Mouse (Mus musculus) heart, embryonic 11.5 days (tissue): ENCODE data around the gene Gm44790. TPM values are rescaled to one million over a fixed set of nuclear protein-coding genes. Genes with fewer than 3 reads are reported as not detected.

Experiments
- ATAC-seq: fragments of 200-750 bp; cut with Nextera tagmentation; replicated peaks from 2 replicates; pipeline ENCODE4 v1.8.0; 2017; ENCODE audit warnings: moderate library complexity; ENCODE audit not compliant: insufficient number of reproducible peaks, low FRiP score, low TSS enrichment
- H3K27ac ChIP-seq: fragments of 300-500 bp; sonication (generic); 2 replicates; pipeline ENCODE4 v1.5.1; 2014; ENCODE audit warnings: mild to moderate bottlenecking, low read depth, low read length
- H3K27me3 ChIP-seq: fragments of 300-500 bp; sonication (generic); 2 replicates; pipeline ENCODE4 v1.6.1; 2014; ENCODE audit warnings: mild to moderate bottlenecking, low read length, mixed read lengths; ENCODE audit not compliant: control insufficient read depth, insufficient read depth
- H3K36me3 ChIP-seq: fragments of 300-500 bp; sonication (generic); 2 replicates; pipeline ENCODE4 v1.6.1; 2014; ENCODE audit warnings: mild to moderate bottlenecking, low read length, moderate library complexity, mixed read lengths; ENCODE audit not compliant: control insufficient read depth, insufficient read depth
- H3K4me1 ChIP-seq: fragments of 300-500 bp; sonication (generic); 2 replicates; pipeline ENCODE4 v1.6.1; 2014; ENCODE audit warnings: low read length; ENCODE audit not compliant: control insufficient read depth, insufficient read depth
- H3K4me2 ChIP-seq: fragments of 300-500 bp; sonication (generic); 2 replicates; pipeline ENCODE4 v1.6.1; 2014; ENCODE audit warnings: mild to moderate bottlenecking, moderate library complexity
- H3K4me3 ChIP-seq: fragments of 300-500 bp; sonication (generic); 2 replicates; pipeline ENCODE4 v1.5.1; 2014; ENCODE audit warnings: low read depth, low read length
- H3K9ac ChIP-seq: fragments of 300-500 bp; sonication (generic); 2 replicates; pipeline ENCODE4 v1.6.1; 2014; ENCODE audit warnings: mild to moderate bottlenecking, low read depth, low read length, moderate library complexity
- H3K9me3 ChIP-seq: fragments of 300-500 bp; sonication (generic); replicated peaks from 2 replicates; pipeline ENCODE4 v1.6.1; 2016; ENCODE audit warnings: low read length; ENCODE audit not compliant: control insufficient read depth
- WGBS: fragments of 180-500 bp; shearing (Covaris S2); extraction: QIAGEN DNeasy Blood & Tissue Kit; methylation state at CpG from one replicate; pipeline ENCODE4 v1.1.7; 2014; ENCODE audit not compliant: insufficient replicate concordance; 5-methylcytosine and 5-hydroxymethylcytosine counted together
- polyA plus RNA-seq: library from polyadenylated mRNA; unstranded; fragments of >200 nt; fragmentation: Nextera tagmentation; extraction: Ambion mirVana; gene quantifications from 2 replicates; pipeline ENCODE4 v1.2.1, GENCODE M21; 2014

The Gm44790 gene
- polyA plus RNA-seq, 1 experiment from 2014 or later = not detected

DNA sequence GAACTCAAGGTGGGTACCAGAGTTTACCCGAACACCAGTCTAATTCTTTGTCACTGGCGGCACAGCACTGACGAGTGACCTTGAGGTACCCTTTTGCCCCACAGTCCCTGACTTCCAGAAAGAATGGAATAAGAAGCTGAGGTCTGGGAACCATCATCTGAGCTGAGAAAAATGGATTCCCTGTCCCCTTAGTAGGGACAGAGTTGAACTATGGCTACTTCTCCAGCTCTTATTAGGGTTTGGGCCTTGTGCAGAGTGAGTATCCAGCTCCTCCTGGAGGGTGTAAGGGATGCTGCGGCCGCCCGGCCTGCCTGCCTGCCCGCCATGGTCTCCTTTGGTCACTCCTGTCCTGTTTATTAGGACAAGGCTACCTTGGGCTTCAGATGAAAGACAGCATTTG lies 46.6 kb downstream of the Gm44790 start:
- ATAC-seq = no peak
- Histone ChIP-seq H3K4me2 (peak overlapping the region; percentile 65), H3K36me3 (peaks cover 4% of the 10 kb centered on the region; the same call in 1 of the 2 replicates), H3K9ac (peak overlapping the region; percentile 61), H3K9me3 (no peaks in the 10 kb centered on the region), H3K27me3 (no peaks in the 10 kb centered on the region), H3K4me3 (peak overlapping the region; percentile 33), H3K4me1 (peaks cover 7% of the 10 kb centered on the region), H3K27ac (peak overlapping the region; percentile 81)
- 68% methylated on average over 7 of the region's 7 CpGs for WGBS

DNA sequence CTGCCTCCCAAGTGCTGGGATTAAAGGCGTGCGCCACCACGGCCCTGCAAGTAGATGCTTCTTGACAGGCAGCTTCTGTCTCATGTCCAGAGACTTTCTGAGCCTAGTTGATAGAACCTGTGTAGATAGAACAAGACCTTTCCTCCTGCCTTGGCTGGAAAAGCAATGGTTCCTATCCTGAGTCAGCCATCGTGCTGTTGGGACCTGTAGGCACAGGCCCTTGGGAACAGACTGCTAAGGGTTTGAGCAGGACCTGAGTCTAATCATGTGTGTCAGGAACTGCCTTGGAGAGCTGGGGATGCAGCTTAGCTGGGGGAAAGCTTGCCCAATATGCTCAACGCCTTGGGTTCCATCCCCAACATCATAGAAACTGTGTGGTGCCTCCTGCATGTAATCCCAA lies 47.6 kb downstream of the Gm44790 start:
- no peak for ATAC-seq
- Histone ChIP-seq H3K27me3 (no peaks in the 10 kb centered on the region), H3K4me2 (no peak overlapping the region), H3K36me3 (peaks cover 4% of the 10 kb centered on the region; the same call in 1 of the 2 replicates), H3K4me3 (no peak overlapping the region), H3K9me3 (no peaks in the 10 kb centered on the region), H3K9ac (no peak overlapping the region), H3K27ac (no peak overlapping the region), H3K4me1 (peaks cover 12% of the 10 kb centered on the region)
- 92% methylated on average over 5 of the region's 5 CpGs for WGBS

- H3K9me3 ChIP-seq = no peaks in the 10 kb centered on the region
- H3K27ac ChIP-seq = peak overlapping the region; percentile 54
- H3K4me3 ChIP-seq = no peak overlapping the region
- peaks cover 1% of the 10 kb centered on the region; the same call in 1 of the 2 replicates for H3K36me3 ChIP-seq
- H3K27me3 ChIP-seq = no peaks in the 10 kb centered on the region
- H3K4me2 ChIP-seq = no peak overlapping the region
- H3K9ac ChIP-seq = no peak overlapping the region
- H3K4me1 ChIP-seq = peaks cover 17% of the 10 kb centered on the region
- ATAC-seq = no peak
Measured at GRCm38 (mm10) chr6:86474646-86475181, 48.3 kb downstream of the Gm44790 start.

- WGBS = 49% methylated on average over 9 of the region's 9 CpGs
- Histone ChIP-seq H3K27ac (peak overlapping the region; percentile 54), H3K9ac (no peak overlapping the region)
Measured at GRCm38 (mm10) chr6:86475462-86476167, 49.2 kb downstream of the Gm44790 start.

DNA sequence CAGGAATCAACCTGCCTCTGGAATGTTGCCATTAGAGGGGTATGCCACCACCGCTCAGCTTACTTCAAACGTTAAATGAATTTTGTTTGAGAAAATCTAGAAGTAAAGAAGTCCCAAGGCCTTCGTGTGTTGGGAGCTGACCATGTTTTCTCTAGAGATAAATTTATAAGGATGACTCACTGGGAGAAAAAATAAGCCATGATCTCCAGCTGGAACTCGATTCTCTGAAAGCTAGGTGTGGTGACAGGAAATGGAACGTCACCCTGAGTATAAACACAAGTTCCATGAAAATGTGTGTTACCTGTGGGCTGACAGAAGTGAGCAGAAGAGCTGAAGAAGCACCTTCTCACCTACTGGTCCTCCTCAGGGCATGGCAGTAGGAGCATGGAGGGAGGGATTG lies 50.5 kb downstream of the Gm44790 start:
- Histone ChIP-seq H3K36me3 (no peaks in the 10 kb centered on the region), H3K4me3 (no peak overlapping the region), H3K9me3 (no peaks in the 10 kb centered on the region), H3K27ac (peak overlapping the region; percentile 30; the same call in 1 of the 2 replicates), H3K4me2 (no peak overlapping the region), H3K4me1 (peaks cover 28% of the 10 kb centered on the region), H3K9ac (no peak overlapping the region), H3K27me3 (no peaks in the 10 kb centered on the region)
- ATAC-seq = no peak
- 65% methylated on average over 5 of the region's 5 CpGs for WGBS

More at GRCm38 (mm10) chr6:86475462-86476167, 49.2 kb downstream of the Gm44790 start:
- H3K4me3 ChIP-seq = no peak overlapping the region
- peaks cover 26% of the 10 kb centered on the region for H3K4me1 ChIP-seq
- no peaks in the 10 kb centered on the region for H3K36me3 ChIP-seq
- no peaks in the 10 kb centered on the region for H3K9me3 ChIP-seq
- no peaks in the 10 kb centered on the region for H3K27me3 ChIP-seq
- no peak for ATAC-seq
- H3K4me2 ChIP-seq = no peak overlapping the region

DNA sequence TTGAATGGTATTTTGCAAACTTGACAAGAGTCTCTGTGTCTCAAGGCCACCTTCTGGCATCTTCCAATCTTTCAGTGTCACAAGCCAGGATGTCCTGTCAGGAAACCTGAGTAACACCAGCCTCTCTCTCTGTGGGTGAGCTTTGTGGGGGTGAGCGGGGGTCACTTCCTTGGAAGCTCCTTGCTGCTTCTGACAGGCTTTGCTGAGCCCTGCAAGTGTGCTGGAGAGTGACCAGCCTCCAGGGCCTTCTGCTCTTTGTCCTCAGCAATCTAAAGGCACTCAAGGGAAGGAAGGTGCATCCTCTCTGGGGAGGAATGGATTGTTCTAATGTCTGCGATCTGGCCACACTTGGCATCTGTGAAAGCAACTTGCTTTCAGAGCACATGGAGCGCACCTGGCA lies 52.9 kb downstream of the Gm44790 start:
- Histone ChIP-seq H3K27ac (peak overlapping the region; percentile 73), H3K9ac (no peak overlapping the region), H3K4me1 (peaks cover 21% of the 10 kb centered on the region), H3K27me3 (no peaks in the 10 kb centered on the region), H3K4me3 (no peak overlapping the region), H3K9me3 (no peaks in the 10 kb centered on the region), H3K4me2 (no peak overlapping the region), H3K36me3 (no peaks in the 10 kb centered on the region)
- ATAC-seq = no peak
- 56% methylated on average over 3 of the region's 3 CpGs for WGBS

GRCm38 (mm10) chr6:86479816-86480188 lies 53.3 kb downstream of the Gm44790 start:
- ATAC-seq = no peak
- Histone ChIP-seq H3K9me3 (no peaks in the 10 kb centered on the region), H3K27ac (peak overlapping the region; percentile 73), H3K4me1 (peaks cover 21% of the 10 kb centered on the region), H3K4me2 (no peak overlapping the region), H3K36me3 (no peaks in the 10 kb centered on the region), H3K9ac (0 out of 2 replicates have a peak overlapping the region, but pooled peaks have one; percentile 0), H3K4me3 (no peak overlapping the region), H3K27me3 (no peaks in the 10 kb centered on the region)

DNA sequence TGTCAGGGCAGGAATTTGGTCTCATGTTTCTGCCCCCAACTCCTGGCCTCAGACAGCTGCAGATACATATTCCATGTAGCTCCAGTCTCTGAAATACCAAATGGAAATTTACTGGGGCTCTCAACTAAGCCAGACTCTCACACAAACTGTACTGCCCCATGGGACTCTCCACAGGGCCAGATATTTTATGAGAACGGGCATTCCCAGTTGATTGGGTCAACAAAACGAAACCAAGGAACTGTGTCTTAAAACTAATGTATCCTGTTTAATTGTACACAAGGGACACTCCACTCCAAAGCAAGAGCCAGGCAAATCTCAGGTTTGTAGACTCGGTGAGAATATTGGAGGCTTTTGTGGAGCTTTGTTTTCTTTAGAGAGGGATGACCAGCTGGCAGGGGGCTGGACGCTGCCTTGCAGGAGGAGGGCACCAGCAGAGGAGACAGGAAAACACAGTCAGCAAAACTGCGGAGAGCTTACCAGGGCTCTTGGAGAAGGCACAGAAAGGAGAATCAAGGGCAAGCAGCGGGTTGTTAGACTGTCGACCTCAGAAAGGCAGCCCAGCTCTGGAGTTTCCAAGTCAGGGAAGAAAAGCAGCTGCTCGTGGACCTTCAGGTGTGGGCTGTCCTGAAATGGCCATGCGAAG lies 53.9 kb downstream of the Gm44790 start:
- no peaks in the 10 kb centered on the region for H3K27me3 ChIP-seq
- no peaks in the 10 kb centered on the region for H3K36me3 ChIP-seq
- H3K9ac ChIP-seq = peak overlapping the region; percentile 0
- peaks cover 21% of the 10 kb centered on the region for H3K4me1 ChIP-seq
- H3K4me3 ChIP-seq = no peak overlapping the region
- WGBS = 33% methylated on average over 9 of the region's 9 CpGs
- peak overlapping the region; percentile 73 for H3K27ac ChIP-seq
- H3K4me2 ChIP-seq = peak overlapping the region; percentile 25
- no peaks in the 10 kb centered on the region for H3K9me3 ChIP-seq
- ATAC-seq = no peak
